8 mouse cellular contexts compared by ENCODE assay signal in the genomic region with DNA sequence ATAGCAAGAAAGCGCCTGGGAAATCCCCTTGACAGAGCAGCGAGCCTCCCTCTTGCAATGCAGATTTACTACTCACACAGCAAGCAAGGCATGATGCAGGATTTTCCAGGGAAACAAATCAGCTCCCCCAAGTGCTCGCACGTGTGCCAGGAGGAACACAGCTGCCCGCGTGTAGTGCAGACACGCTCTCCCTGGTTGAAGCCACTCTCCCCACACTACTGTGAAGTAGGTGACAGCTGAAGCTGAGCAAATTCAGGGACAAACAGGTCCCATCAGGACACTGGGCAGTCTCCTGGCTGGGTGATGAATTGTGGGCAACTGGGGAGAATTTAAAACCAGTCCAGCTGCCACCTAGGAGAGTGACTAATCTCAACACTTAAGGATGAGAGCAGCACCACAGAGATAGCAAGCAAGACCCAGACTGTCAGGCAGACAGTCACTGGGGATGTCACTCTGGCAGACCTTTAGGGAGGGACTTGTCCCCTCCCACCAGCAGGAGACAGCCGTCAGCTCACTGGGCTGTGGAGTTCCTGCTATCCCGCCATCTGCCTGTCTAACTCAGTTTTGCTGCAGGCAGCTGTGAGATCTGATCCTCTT. TPM values are rescaled to one million over a fixed set of nuclear protein-coding genes. Genes with fewer than 3 reads are reported as not detected.
DNase-seq lines count a peak whose midpoint lies in the region; ATAC-seq lines count a peak whose summit lies in the region.

No protein-coding gene starts in this region.

- H3K4me2 ChIP-seq in embryonic facial prominence, embryonic 15.5 days (replicated peaks) = no peak overlapping the region

- no peak overlapping the region for H3K4me3 ChIP-seq in embryonic facial prominence, embryonic 15.5 days (replicated peaks)

- 0 out of 2 replicates have a peak overlapping the region, but pooled peaks have one; percentile 22 for H3K27ac ChIP-seq in embryonic facial prominence, embryonic 15.5 days (replicated peaks)

- H3K36me3 ChIP-seq in embryonic facial prominence, embryonic 15.5 days = no peaks in the 10 kb centered on the region

- peaks cover 2% of the 10 kb centered on the region; the same call in 1 of the 2 replicates for H3K27me3 ChIP-seq in embryonic facial prominence, embryonic 15.5 days

- DNase-seq in kidney, postnatal 4 days = peak; percentile 34 to 47
- DNase-seq in kidney, adult 11 months = no peak
- DNase-seq in left cerebral cortex, postnatal 36 days (ENCODE audit: low spot score in 2 of 2) = peak; percentile 28 to 29
- peak; percentile 55 to 65 for DNase-seq in right cerebral cortex, postnatal 10 days (ENCODE audit: low spot score in 2 of 2)
- DNase-seq in thymus, adult 18-20 months = no peak
- no peak for DNase-seq in adrenal gland, postnatal 4 days (ENCODE audit: low spot score in 2 of 2)

- H3K4me1 ChIP-seq in embryonic facial prominence, embryonic 15.5 days = peaks cover 18% of the 10 kb centered on the region

- ATAC-seq in embryonic facial prominence, embryonic 15.5 days (ENCODE audit: insufficient number of reproducible peaks, low FRiP score, low TSS enrichment, low read depth) = peak; percentile 81
- no peak for ATAC-seq in megakaryocyte-erythroid progenitor cell, adult 5-6 weeks (replicated peaks; ENCODE audit: low FRiP score, low TSS enrichment, poor library complexity, severe bottlenecking)

- H3K9ac ChIP-seq in embryonic facial prominence, embryonic 15.5 days = no peak overlapping the region

- 14% methylated on average over 9 of the region's 9 CpGs for WGBS in embryonic facial prominence, embryonic 15.5 days

- no peaks in the 10 kb centered on the region for H3K9me3 ChIP-seq in embryonic facial prominence, embryonic 15.5 days (replicated peaks)

- intact Hi-C loops in left cerebral cortex, postnatal 36 days (cut with DNase I) = no loop called here

RNA-seq across cellular contexts. Expression of gene St8sia2, which starts 6.6 kb away (rescaled TPM):
- 15.7 and 16.5 TPM in 2 replicates for polyA plus RNA-seq in embryonic facial prominence, embryonic 15.5 days (2015; fragmentation: Nextera tagmentation; extraction: Ambion mirVana)
- 1 to 10 TPM; 1.3 to 1.6 TPM for total RNA-seq in left cerebral cortex, postnatal 36 days (2021)
- 0.49 TPM in 1 of 2 replicates, not detected in the other for total RNA-seq in megakaryocyte-erythroid progenitor cell, adult 5-6 weeks (2014; fragmentation: Nextera tagmentation)
- 0.19 TPM in 1 of 2 replicates, not detected in the other for total RNA-seq in megakaryocyte-erythroid progenitor cell, adult 5-6 weeks (2017)
- total RNA-seq in adrenal gland, postnatal 4 days (2021) = 1 to 10 TPM; 5.9 to 7.1 TPM

Comparison
In these comparisons a context has a peak if more than half of its experiments do, and no peak if none do; other contexts are left out.
1. DNase-seq: peak in kidney, postnatal 4 days (2 of 2), left cerebral cortex, postnatal 36 days (2 of 2) and right cerebral cortex, postnatal 10 days (2 of 2); none in kidney, adult 11 months (single experiment), thymus, adult 18-20 months (0 of 2) and adrenal gland, postnatal 4 days (0 of 2).